Mouse (Mus musculus): ENCODE measurements around the gene Drg2. TPM values are rescaled to one million over a fixed set of nuclear protein-coding genes. Genes with fewer than 3 reads are reported as not detected.
A peak's percentile ranks its signal among the peaks of the same experiment; 100 is the strongest.

Gene Drg2
- 100 and 101 TPM in 2 replicates for polyA plus RNA-seq (2015; fragmentation: Nextera tagmentation; extraction: Ambion mirVana)

GRCm38 (mm10) chr11:60454080-60454744 lies at the start of gene Drg2:
Gene Drg2 (plus strand): TSS chr11:60454591.
- Histone ChIP-seq H3K9me3 (ENCODE audit: control insufficient read depth, low read length) (no peaks in the 10 kb centered on the region), H3K27ac (ENCODE audit: low read depth, low read length) (peak within 1 kb of the TSS; percentile 75), H3K9ac (ENCODE audit: low read depth, low read length) (peak within 1 kb of the TSS; percentile 79), H3K4me2 (ENCODE audit: low read length) (peak within 1 kb of the TSS; percentile 91), H3K36me3 (ENCODE audit: control insufficient read depth, insufficient read depth, low read length) (peaks cover 5% of the 10 kb centered on the region), H3K4me1 (ENCODE audit: control insufficient read depth, insufficient read depth, low read depth, low read length) (peaks cover 12% of the 10 kb centered on the region), H3K4me3 (ENCODE audit: low read length) (peak within 1 kb of the TSS; percentile 73), H3K27me3 (replicated peaks; ENCODE audit: control insufficient read depth, insufficient read depth, low read length) (no peaks in the 10 kb centered on the region)
- WGBS, result 6% methylated on average over 27 of the region's 27 CpGs
- peak; percentile 93 for ATAC-seq

- no peak overlapping the region for H3K27ac ChIP-seq (ENCODE audit: low read depth, low read length)
- H3K9ac ChIP-seq (ENCODE audit: low read depth, low read length), result no peak overlapping the region
- no peaks in the 10 kb centered on the region for H3K9me3 ChIP-seq (ENCODE audit: control insufficient read depth, low read length)
- no peak overlapping the region for H3K4me3 ChIP-seq (ENCODE audit: low read length)
- H3K27me3 ChIP-seq (replicated peaks; ENCODE audit: control insufficient read depth, insufficient read depth, low read length), result no peaks in the 10 kb centered on the region
- no peaks in the 10 kb centered on the region for H3K4me1 ChIP-seq (ENCODE audit: control insufficient read depth, insufficient read depth, low read depth, low read length)
- H3K36me3 ChIP-seq (ENCODE audit: control insufficient read depth, insufficient read depth, low read length), result peaks cover 24% of the 10 kb centered on the region
- WGBS, result 100% methylated on average over 1 of the region's 1 CpGs
- no peak for ATAC-seq
- no peak overlapping the region for H3K4me2 ChIP-seq (ENCODE audit: low read length)
These were observed 47.8 kb upstream of the Drg2 start for GRCm38 (mm10) chr11:60406606-60407005.

- Histone ChIP-seq H3K4me1 (ENCODE audit: control insufficient read depth, insufficient read depth, low read depth, low read length) (peaks cover 12% of the 10 kb centered on the region), H3K36me3 (ENCODE audit: control insufficient read depth, insufficient read depth, low read length) (peaks cover 4% of the 10 kb centered on the region), H3K4me3 (ENCODE audit: low read length) (no peak overlapping the region), H3K9me3 (ENCODE audit: control insufficient read depth, low read length) (no peaks in the 10 kb centered on the region), H3K9ac (ENCODE audit: low read depth, low read length) (no peak overlapping the region), H3K27me3 (replicated peaks; ENCODE audit: control insufficient read depth, insufficient read depth, low read length) (no peaks in the 10 kb centered on the region), H3K27ac (ENCODE audit: low read depth, low read length) (no peak overlapping the region), H3K4me2 (ENCODE audit: low read length) (no peak overlapping the region)
- WGBS, result 10% methylated on average over 3 of the region's 3 CpGs
- ATAC-seq, result no peak
These were observed 42.2 kb upstream of the Drg2 start for GRCm38 (mm10) chr11:60412173-60412572.

- Histone ChIP-seq H3K36me3 (ENCODE audit: control insufficient read depth, insufficient read depth, low read length) (no peaks in the 10 kb centered on the region), H3K4me1 (ENCODE audit: control insufficient read depth, insufficient read depth, low read depth, low read length) (peaks cover 12% of the 10 kb centered on the region), H3K4me2 (ENCODE audit: low read length) (no peak overlapping the region), H3K4me3 (ENCODE audit: low read length) (no peak overlapping the region), H3K27me3 (replicated peaks; ENCODE audit: control insufficient read depth, insufficient read depth, low read length) (no peaks in the 10 kb centered on the region), H3K27ac (ENCODE audit: low read depth, low read length) (no peak overlapping the region), H3K9me3 (ENCODE audit: control insufficient read depth, low read length) (no peaks in the 10 kb centered on the region), H3K9ac (ENCODE audit: low read depth, low read length) (no peak overlapping the region)
- ATAC-seq, result no peak
- 91% methylated on average over 2 of the region's 2 CpGs for WGBS
These were observed 41.5 kb upstream of the Drg2 start for GRCm38 (mm10) chr11:60412921-60413320.

GRCm38 (mm10) chr11:60416590-60416962 lies 37.8 kb upstream of the Drg2 start:
- no peaks in the 10 kb centered on the region for H3K9me3 ChIP-seq (ENCODE audit: control insufficient read depth, low read length)
- WGBS, result 0% methylated on average over 21 of the region's 21 CpGs
- ATAC-seq, result no peak; the same call in 1 of the 2 replicates

GRCm38 (mm10) chr11:60416963-60417716 lies 37.3 kb upstream of the Drg2 start, which contains the start of gene Gid4:
Gene Gid4 (plus strand): TSS chr11:60417145.
- H3K9me3 ChIP-seq (ENCODE audit: control insufficient read depth, low read length), result no peaks in the 10 kb centered on the region
- H3K4me1 ChIP-seq (ENCODE audit: control insufficient read depth, insufficient read depth, low read depth, low read length), result peaks cover 23% of the 10 kb centered on the region
- H3K27ac ChIP-seq (ENCODE audit: low read depth, low read length), result peak within 1 kb of the TSS; percentile 88
- H3K9ac ChIP-seq (ENCODE audit: low read depth, low read length), result peak within 1 kb of the TSS; percentile 88
- H3K27me3 ChIP-seq (replicated peaks; ENCODE audit: control insufficient read depth, insufficient read depth, low read length), result no peaks in the 10 kb centered on the region
- H3K4me3 ChIP-seq (ENCODE audit: low read length), result peak within 1 kb of the TSS; percentile 80
- H3K4me2 ChIP-seq (ENCODE audit: low read length), result peak within 1 kb of the TSS; percentile 82
- ATAC-seq, result peak; percentile 97
- H3K36me3 ChIP-seq (ENCODE audit: control insufficient read depth, insufficient read depth, low read length), result no peaks in the 10 kb centered on the region
- under 1% methylated on average over 58 of the region's 81 CpGs for WGBS

More at GRCm38 (mm10) chr11:60416590-60416962, 37.8 kb upstream of the Drg2 start:
- Histone ChIP-seq H3K4me1 (ENCODE audit: control insufficient read depth, insufficient read depth, low read depth, low read length) (peaks cover 23% of the 10 kb centered on the region), H3K4me2 (ENCODE audit: low read length) (peak overlapping the region; percentile 82), H3K4me3 (ENCODE audit: low read length) (peak overlapping the region; percentile 80), H3K36me3 (ENCODE audit: control insufficient read depth, insufficient read depth, low read length) (no peaks in the 10 kb centered on the region), H3K9ac (ENCODE audit: low read depth, low read length) (peak overlapping the region; percentile 82), H3K27me3 (replicated peaks; ENCODE audit: control insufficient read depth, insufficient read depth, low read length) (no peaks in the 10 kb centered on the region), H3K27ac (ENCODE audit: low read depth, low read length) (peak overlapping the region; percentile 72)

GRCm38 (mm10) chr11:60417717-60418472 lies 36.5 kb upstream of the Drg2 start, which contains the start of gene Atpaf2:
Gene Atpaf2 (minus strand): TSS chr11:60418457.
- H3K9ac ChIP-seq (ENCODE audit: low read depth, low read length), result peak within 1 kb of the TSS; percentile 88
- H3K27ac ChIP-seq (ENCODE audit: low read depth, low read length), result peak within 1 kb of the TSS; percentile 88
- under 1% methylated on average over 35 of the region's 39 CpGs for WGBS
- ATAC-seq, result peak; percentile 46
- H3K9me3 ChIP-seq (ENCODE audit: control insufficient read depth, low read length), result no peaks in the 10 kb centered on the region
- peak within 1 kb of the TSS; percentile 76 for H3K4me2 ChIP-seq (ENCODE audit: low read length)
- peaks cover 23% of the 10 kb centered on the region for H3K4me1 ChIP-seq (ENCODE audit: control insufficient read depth, insufficient read depth, low read depth, low read length)
- H3K4me3 ChIP-seq (ENCODE audit: low read length), result peak within 1 kb of the TSS; percentile 80
- no peaks in the 10 kb centered on the region for H3K27me3 ChIP-seq (replicated peaks; ENCODE audit: control insufficient read depth, insufficient read depth, low read length)
- H3K36me3 ChIP-seq (ENCODE audit: control insufficient read depth, insufficient read depth, low read length), result no peaks in the 10 kb centered on the region

DNA sequence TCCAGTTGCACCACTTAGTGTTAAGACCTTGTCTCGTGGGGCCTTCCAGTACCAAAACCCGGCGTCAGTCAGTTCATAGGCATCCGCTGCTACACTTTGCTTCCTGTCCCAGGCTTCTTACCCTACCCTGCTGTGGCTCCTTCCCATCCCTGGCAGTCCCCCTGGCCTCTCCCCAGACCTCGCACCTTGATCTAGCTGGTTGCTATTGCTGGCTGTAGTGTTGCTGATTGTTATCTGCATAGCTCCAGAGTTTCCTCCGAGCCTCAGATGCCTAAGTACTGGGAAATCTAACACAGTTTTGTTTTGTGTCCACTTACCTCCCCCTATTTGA lies 36.0 kb upstream of the Drg2 start:
- Histone ChIP-seq H3K4me3 (ENCODE audit: low read length) (peak overlapping the region; percentile 80), H3K27ac (ENCODE audit: low read depth, low read length) (no peak overlapping the region), H3K9me3 (ENCODE audit: control insufficient read depth, low read length) (no peaks in the 10 kb centered on the region), H3K4me2 (ENCODE audit: low read length) (peak overlapping the region; percentile 76), H3K4me1 (ENCODE audit: control insufficient read depth, insufficient read depth, low read depth, low read length) (peaks cover 23% of the 10 kb centered on the region), H3K9ac (ENCODE audit: low read depth, low read length) (peak overlapping the region; percentile 88; the same call in 1 of the 2 replicates), H3K36me3 (ENCODE audit: control insufficient read depth, insufficient read depth, low read length) (no peaks in the 10 kb centered on the region), H3K27me3 (replicated peaks; ENCODE audit: control insufficient read depth, insufficient read depth, low read length) (no peaks in the 10 kb centered on the region)
- 27% methylated on average over 6 of the region's 6 CpGs for WGBS
- ATAC-seq, result no peak
